Mouse (Mus musculus) layer of hippocampus, adult 9-10 months (tissue): Measurements from ENCODE around the gene Tshb.
A peak's percentile ranks its signal among the peaks of the same experiment; 100 is the strongest.

Experiments used
- DNase-seq: peaks from one replicate; pipeline ENCODE4 v3.0.0; 2022; ENCODE audit warnings: low spot score

The Tshb gene

DNA sequence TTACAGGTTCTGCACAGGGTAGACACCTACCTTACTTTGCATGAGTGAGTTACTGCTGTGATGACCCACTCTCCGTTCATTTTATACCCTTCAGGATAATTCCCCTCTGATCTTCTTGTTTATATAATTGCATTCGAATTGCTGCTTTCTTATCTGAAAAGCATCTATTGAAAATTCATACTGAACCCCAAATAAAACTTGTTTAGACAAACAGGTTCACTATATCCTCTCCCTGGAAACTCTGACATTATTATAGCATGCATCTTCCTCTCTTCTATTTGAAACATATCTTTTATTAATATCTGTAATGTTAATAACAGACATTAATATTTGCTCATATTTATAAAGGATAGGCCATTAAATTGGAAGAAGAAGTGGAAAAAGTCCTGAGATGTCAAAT lies at the start of gene Tshb:
TSS of gene Tshb (minus strand) at position 101 of the 400 bp plus-strand sequence.
- no peak for DNase-seq

DNA sequence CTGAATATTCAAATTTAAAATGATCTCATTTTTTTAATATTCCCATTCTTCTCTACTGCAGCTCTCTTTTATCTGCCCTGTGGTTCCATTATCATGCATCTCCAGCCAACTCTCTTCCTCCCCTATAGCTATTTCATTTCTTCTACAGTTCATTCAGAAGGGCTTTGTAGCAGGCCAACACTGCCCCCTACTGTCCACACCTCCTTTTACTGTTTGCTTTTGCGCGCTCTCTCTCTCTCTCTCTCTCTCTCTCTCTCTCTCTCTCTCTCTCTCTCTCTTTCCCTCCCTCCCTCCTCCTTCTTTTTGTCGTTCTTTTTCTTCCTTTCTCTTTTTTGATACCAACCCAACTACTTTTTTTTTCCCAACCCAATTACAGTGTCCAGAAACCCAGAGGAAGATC lies 21.4 kb upstream of the Tshb start:
- peak; percentile 57 for DNase-seq

DNA sequence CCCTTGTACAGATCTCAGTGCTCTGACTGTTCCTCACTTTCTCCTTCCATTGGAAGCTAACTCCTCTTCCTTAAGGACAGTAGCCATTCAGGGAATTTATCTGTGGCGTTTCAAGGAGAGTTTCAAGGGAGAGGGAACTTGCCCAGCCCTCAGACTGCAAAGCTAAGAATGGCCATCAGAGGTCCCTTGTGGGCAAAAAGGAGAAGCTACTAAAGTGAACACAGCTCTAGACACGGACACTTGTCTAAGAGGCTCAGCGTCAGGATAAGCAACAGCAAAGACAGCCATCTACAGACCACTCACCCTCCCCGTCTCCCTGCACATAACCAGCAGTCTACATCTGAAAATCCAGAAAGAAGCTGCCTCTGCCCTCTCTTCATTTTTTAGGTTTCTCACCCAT lies 4.9 kb upstream of the Tshb start:
- no peak for DNase-seq

DNA sequence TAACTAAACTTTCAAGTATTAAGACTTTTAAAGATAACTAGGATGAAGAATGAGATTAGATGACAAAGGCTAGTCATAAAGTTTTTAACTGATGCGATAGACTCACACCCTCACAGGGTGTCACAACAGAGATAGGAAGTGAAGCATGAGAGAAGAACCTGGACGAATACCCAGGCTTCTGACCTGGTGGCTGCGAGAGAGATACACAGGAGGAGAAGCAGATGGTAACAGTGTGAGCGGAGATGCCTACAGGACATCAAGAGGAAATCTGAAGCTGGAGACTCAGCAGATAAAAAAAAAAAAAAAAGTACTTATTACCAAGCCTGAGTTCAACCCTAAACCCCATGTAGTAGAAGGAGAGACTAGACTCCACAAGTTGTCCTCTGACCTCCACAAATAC lies 9.5 kb downstream of the Tshb start:
- no peak for DNase-seq

- no peak for DNase-seq
Measured at GRCm38 (mm10) chr3:102764850-102765249, 17.7 kb downstream of the Tshb start.

DNA sequence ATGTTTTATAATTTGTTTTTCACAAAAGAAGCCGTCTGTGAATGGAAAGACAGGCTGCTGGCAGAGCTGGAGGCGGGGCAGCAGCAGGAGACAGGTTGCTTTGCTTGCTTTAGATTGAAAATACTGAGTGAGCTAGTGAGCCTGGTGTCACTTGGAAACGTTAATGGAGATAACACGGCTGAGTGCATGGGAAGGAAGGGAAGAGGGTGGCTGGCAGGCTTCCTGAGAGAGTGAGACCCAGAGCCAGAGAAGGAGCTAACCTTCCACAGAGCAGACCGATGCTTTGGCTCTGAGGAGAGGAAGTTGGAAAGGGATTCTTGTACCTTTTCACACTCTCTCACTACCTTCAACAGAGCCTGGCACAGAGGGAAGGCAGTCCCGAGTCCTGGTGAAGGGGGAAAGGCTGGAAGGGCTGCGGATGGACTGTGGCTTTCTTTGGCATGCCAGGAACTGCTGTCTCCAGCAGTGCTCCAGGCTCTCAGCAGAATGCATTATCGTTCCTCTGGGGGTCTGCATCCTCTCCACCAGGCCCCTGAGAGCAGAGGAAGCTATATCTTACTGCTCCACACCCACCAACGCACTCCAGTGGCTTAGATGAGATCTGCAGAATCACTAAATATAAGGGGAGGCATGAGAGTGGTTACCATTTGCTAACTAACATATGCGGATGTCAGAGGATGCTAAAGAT lies 18.7 kb downstream of the Tshb start:
- no peak for DNase-seq

DNA sequence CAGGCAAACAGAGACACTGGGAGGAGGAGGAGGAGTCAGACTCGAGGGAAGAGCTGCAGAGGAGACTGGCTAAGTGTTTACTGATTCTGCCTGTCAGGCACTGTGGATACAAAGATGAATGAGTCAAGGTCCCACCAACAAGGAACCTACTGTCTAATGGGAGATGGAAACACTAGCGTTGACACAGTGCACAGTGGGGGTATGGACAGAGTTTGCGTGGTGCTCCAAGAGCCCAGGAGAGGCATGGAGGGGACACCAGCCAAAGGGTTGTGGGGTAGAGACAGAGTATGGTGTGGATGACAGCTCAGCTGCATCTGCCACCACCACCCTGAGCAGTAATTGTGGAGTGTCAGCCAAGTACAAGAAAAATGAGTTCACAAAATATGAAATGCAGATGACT lies 20.1 kb downstream of the Tshb start:
- peak; percentile 30 for DNase-seq

- DNase-seq = no peak
Measured at GRCm38 (mm10) chr3:102760236-102760635, 22.3 kb downstream of the Tshb start.

GRCm38 (mm10) chr3:102757019-102757418 lies 25.5 kb downstream of the Tshb start:
- no peak for DNase-seq

- DNase-seq = no peak
Measured at GRCm38 (mm10) chr3:102755801-102756200, 26.7 kb downstream of the Tshb start.

DNA sequence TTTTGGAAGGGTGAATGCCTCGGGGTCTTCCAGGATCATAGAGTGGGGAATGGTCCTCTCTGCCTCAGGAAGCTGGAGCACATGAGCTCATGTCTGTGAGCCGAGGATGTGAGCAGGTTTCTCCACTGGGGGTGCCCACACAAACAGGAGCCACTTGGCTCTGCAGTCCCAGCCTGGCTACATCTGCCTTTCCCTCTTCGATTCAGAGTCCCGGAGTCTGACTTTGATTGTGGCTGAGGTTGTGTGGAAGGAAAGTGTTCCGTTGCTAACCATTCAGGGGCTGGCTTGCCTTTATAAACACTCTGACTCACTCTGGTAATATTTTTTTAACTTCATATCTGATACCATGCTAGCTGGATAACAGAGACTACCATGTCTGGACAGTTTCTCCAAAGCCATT lies 30.1 kb downstream of the Tshb start:
- DNase-seq = no peak

- no peak for DNase-seq
Measured at GRCm38 (mm10) chr3:102752053-102752452, 30.5 kb downstream of the Tshb start.

DNA sequence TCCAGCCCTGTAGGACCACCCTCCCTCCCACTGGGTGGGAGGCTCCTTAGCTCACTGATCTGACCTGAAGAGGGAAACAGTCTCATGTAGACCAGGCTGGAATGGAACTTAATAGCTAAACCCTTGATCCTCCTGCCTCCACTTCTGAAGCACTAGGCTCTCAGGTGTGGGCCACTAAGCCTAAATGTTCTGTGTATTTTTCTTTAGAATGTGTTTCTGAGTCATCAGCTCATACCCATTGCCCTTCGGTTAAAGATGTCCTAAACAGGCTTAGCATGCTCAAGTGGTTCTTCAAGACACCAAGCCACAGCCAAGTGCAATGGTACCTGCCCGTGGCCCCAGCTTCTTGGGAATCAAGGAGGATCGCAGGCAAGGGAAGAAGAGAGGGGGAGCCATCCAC lies 31.0 kb downstream of the Tshb start:
- DNase-seq = no peak

- DNase-seq = no peak
Measured at GRCm38 (mm10) chr3:102751136-102751535, 31.4 kb downstream of the Tshb start.

- DNase-seq = no peak
Measured at GRCm38 (mm10) chr3:102748686-102749085, 33.8 kb downstream of the Tshb start.

DNA sequence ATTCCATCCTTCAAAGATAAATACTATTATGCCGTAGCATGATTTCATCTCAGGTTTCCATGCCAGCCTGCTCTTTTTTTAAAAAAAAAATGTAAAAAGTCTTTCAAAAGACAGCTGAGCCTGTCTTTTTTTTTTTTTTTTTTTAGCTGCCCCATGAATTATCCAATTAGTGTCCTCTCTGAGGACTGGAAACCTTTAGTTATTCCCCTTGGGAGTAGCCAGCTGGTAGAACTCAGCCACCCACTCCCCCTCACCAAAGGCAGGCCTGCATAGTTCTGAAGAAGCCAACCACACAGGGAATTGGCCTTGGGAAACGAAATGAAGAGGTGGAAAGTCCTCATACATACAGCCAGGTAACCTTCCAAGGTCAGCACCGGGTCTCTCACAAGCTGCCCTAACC lies 34.5 kb downstream of the Tshb start:
- DNase-seq = no peak

DNA sequence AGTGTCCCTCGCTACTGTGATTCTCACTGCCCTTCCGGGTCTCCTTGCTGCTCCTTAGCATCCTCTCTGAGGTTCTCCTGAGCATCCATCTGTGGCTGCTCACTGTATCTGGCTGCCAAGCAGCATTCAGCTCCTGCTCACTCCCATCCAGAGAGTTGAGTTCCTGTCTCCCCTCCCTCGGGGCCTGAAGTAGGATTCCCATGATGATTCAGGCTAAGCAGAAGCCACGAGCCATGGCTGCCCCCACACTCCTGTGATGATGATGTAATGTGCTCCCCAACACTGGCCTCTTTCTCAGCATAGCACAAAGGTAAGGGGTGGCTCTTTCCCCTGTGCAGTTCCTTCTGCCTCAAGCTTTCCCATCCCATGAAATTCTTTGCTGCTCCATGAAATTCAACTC lies 36.3 kb downstream of the Tshb start:
- DNase-seq = no peak

GRCm38 (mm10) chr3:102744657-102745056 lies 37.9 kb downstream of the Tshb start:
- DNase-seq = no peak

DNA sequence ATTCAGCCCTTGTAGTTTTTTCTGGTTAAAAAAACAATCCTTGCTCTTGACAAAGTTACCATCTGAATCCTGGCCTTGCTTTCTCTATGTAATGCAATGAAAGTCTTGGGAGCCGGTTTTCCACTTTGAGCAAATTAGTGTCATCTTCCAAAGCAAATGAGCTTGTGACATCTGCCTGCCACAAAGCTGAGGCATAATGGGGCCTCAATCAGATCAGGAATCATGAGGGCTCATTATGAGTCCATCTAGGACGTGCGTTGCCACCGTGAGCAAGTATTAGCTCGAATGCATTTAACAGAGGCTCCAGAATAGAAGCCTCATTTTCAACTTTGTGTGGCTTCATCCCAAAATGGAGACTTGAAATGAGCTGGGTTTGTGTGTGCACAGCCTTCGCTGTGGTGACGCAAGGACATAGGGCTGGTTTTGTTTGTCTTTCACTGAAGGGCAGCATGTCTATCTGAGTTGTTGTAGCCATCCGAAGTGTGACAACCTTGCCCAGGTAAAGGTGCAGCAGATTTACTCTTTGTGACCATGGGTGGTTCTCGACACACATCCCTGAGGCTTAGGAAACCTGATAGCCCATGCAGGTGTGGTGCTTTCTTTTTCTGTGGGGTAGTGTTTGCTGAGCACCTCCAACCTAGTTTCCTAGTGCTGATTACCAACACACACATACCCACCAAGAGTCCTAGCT lies 38.6 kb downstream of the Tshb start:
- DNase-seq = no peak

GRCm38 (mm10) chr3:102743202-102743601 lies 39.3 kb downstream of the Tshb start:
- DNase-seq = no peak

DNA sequence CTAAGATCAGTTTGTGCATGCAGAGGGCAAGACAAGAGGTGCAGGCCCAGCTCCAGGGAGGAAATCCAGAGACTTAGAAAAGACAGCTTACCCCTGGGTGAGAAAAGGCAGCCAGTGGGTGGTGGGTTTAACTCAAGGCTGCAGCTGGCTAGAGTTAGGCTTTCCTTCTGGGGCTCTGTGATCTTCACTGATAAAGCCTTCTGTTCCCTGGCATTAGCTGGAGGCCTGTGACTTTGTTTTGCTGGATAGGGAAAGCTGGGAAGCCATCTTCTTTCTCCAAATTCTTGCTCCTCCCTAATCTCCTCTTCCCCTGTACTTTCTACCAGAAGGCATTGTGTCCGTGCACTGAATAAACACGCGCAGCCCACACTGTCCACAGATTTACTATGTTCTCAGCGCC lies 39.8 kb downstream of the Tshb start:
- DNase-seq = no peak

DNA sequence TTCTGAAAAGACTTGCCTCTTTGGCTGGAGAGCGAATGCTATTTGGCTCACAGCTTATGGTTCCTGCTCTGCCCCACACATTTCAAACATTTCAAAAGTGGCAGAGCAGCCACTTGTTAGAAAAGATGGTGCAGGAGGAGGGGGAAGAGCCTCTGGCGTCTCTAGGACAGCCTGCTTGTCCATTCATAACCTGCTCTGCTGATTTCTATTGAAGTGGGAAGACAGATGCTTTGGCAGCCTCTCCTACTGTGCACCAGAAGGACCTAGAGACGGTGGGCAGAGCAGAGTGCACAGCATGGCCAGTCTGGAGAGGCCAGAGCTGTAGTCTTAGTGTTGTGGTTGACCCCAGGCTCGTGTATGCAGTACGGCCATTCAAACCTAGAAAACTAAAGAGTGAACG lies 43.6 kb downstream of the Tshb start:
- DNase-seq = no peak

- no peak for DNase-seq
Measured at GRCm38 (mm10) chr3:102738161-102738901, 44.2 kb downstream of the Tshb start.
